12 mouse cellular contexts compared by ENCODE assay signal in the genomic region with DNA sequence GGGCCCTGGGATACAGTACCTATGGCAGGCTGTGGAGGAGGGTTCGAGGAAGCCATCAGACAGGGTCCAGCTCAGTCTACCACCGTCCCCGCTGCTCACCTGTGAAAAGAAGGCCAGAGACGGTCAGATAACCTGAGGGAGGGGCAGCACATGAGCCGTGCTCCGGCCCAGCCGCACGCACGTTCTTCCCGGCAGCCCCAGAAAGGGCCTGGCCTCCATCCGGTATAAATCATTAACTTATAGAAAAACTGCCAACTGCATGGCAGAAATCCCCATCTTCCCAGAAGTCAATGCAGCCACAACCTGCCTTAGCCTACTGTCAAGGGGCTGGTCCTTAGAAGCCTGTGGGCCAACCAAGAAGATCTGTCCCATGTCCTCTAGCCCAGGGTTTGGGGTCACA. TPM values are rescaled to one million over a fixed set of nuclear protein-coding genes. Genes with fewer than 3 reads are reported as not detected.
DNase-seq lines count a peak whose midpoint lies in the region; ATAC-seq and TF ChIP-seq lines count a peak whose summit lies in the region.
"Had no signal": no experiment of that assay in that cellular context is flagged by ENCODE, and none has a peak within 500 bp of the region (broad histone marks: within the 10 kb centered on the region; RNA-seq: fewer than 3 reads in every experiment).

No protein-coding gene starts in this region.

- no peaks in the 10 kb centered on the region for H3K9me3 ChIP-seq in heart, embryonic 13.5 days
- H3K9me3 ChIP-seq in midbrain, embryonic 13.5 days = no peaks in the 10 kb centered on the region
- no peaks in the 10 kb centered on the region for H3K9me3 ChIP-seq in midbrain, embryonic 16.5 days (replicated peaks; ENCODE audit: control insufficient read depth, low read length, poor library complexity, severe bottlenecking)
- H3K9me3 ChIP-seq: midbrain, embryonic 12.5 days had no signal

- no peak for DNase-seq in heart, postnatal 14 days
- DNase-seq in kidney, postnatal 25 days = peak; percentile 52 to 77
- DNase-seq in frontal cortex, postnatal 14 days (ENCODE audit: low spot score in 2 of 2) = no peak
- DNase-seq in thymus, postnatal 14 days = no peak
- DNase-seq in layer of hippocampus, adult 2 months (ENCODE audit: low spot score in 2 of 2) = no peak
- DNase-seq: forebrain, postnatal 0 days; spleen, adult 18-20 months; thymus, postnatal 4 days had no signal

- peaks cover 17% of the 10 kb centered on the region for H3K36me3 ChIP-seq in heart, embryonic 13.5 days
- peaks cover 40% of the 10 kb centered on the region for H3K36me3 ChIP-seq in midbrain, embryonic 13.5 days
- H3K36me3 ChIP-seq in midbrain, embryonic 16.5 days (ENCODE audit: control insufficient read depth, insufficient read depth, low read length) = peaks cover 5% of the 10 kb centered on the region; the same call in 1 of the 2 replicates

- peak overlapping the region; percentile 67 for H3K9ac ChIP-seq in heart, embryonic 13.5 days
- H3K9ac ChIP-seq in midbrain, embryonic 13.5 days (replicated peaks) = no peak overlapping the region
- no peak overlapping the region for H3K9ac ChIP-seq in midbrain, embryonic 16.5 days (ENCODE audit: low read depth, low read length)
- H3K9ac ChIP-seq: forebrain, postnatal 0 days had no signal

- intact Hi-C loops in heart, postnatal 14 days (cut with DNase I) = loop anchor here (2.0 to 5.0 kb wide), 2 partner anchors 24 to 60 kb away; no protein-coding TSS in a partner anchor

- peaks cover 46% of the 10 kb centered on the region for H3K4me1 ChIP-seq in heart, embryonic 13.5 days
- H3K4me1 ChIP-seq in midbrain, embryonic 13.5 days (replicated peaks) = peaks cover 41% of the 10 kb centered on the region
- no peaks in the 10 kb centered on the region for H3K4me1 ChIP-seq in midbrain, embryonic 16.5 days (ENCODE audit: control insufficient read depth, insufficient read depth, low read length)

- H3K27me3 ChIP-seq in heart, embryonic 13.5 days (replicated peaks) = no peaks in the 10 kb centered on the region
- H3K27me3 ChIP-seq in midbrain, embryonic 13.5 days = no peaks in the 10 kb centered on the region
- H3K27me3 ChIP-seq in midbrain, embryonic 16.5 days (ENCODE audit: control insufficient read depth, insufficient read depth, low read depth, low read length) = no peaks in the 10 kb centered on the region
- H3K27me3 ChIP-seq: midbrain, embryonic 12.5 days had no signal

- H3K4me2 ChIP-seq in heart, embryonic 13.5 days = no peak overlapping the region
- H3K4me2 ChIP-seq in midbrain, embryonic 13.5 days (replicated peaks) = no peak overlapping the region
- no peak overlapping the region for H3K4me2 ChIP-seq in midbrain, embryonic 16.5 days (ENCODE audit: low read length)
- H3K4me2 ChIP-seq: midbrain, embryonic 12.5 days had no signal

- no peak for ATAC-seq in heart, embryonic 13.5 days (ENCODE audit: extremely low read depth, insufficient number of reproducible peaks, low FRiP score, low TSS enrichment)
- peak; percentile 13; the same call in 1 of the 2 replicates for ATAC-seq in midbrain, embryonic 13.5 days
- no peak for ATAC-seq in midbrain, embryonic 16.5 days
- ATAC-seq: forebrain, postnatal 0 days had no signal

- peak overlapping the region; percentile 82 for H3K27ac ChIP-seq in heart, embryonic 13.5 days (replicated peaks)
- H3K27ac ChIP-seq in midbrain, embryonic 13.5 days = peak overlapping the region; percentile 41; the same call in 1 of the 2 replicates
- H3K27ac ChIP-seq in midbrain, embryonic 16.5 days (ENCODE audit: low read length) = no peak overlapping the region
- no peak overlapping the region; the same call in 1 of the 2 replicates for H3K27ac ChIP-seq in layer of hippocampus, adult 2 months

- H3K4me3 ChIP-seq in heart, embryonic 13.5 days = no peak overlapping the region
- H3K4me3 ChIP-seq in midbrain, embryonic 13.5 days (replicated peaks) = no peak overlapping the region
- no peak overlapping the region for H3K4me3 ChIP-seq in midbrain, embryonic 16.5 days (ENCODE audit: low read depth, low read length)
- no peak overlapping the region for H3K4me3 ChIP-seq in layer of hippocampus, adult 2 months
- H3K4me3 ChIP-seq: midbrain, embryonic 12.5 days had no signal

- 75% methylated on average over 11 of the region's 11 CpGs for WGBS in heart, embryonic 13.5 days
- WGBS in midbrain, embryonic 13.5 days = 95% methylated on average over 11 of the region's 11 CpGs
- WGBS in midbrain, embryonic 16.5 days = 92% methylated on average over 11 of the region's 11 CpGs

- TF ChIP-seq CTCF in layer of hippocampus, adult 2 months (conservative IDR thresholded peaks at IDR 0.05) = no peak

RNA-seq across cellular contexts. Expression of a gene that starts 48.9 kb away (rescaled TPM):
- 15.3 and 18.2 TPM in 2 replicates for polyA plus RNA-seq in heart, embryonic 13.5 days (2015; fragmentation: Nextera tagmentation; extraction: Ambion mirVana)
- 10 to 100 TPM; 62.5 TPM for total RNA-seq in heart, postnatal 14 days (2021)
- polyA plus RNA-seq in midbrain, embryonic 13.5 days (2015; fragmentation: Nextera tagmentation; extraction: Ambion mirVana) = 27.7 and 28.3 TPM in 2 replicates
- 24.5 and 27.8 TPM in 2 replicates for polyA plus RNA-seq in midbrain, embryonic 16.5 days (2015; fragmentation: Nextera tagmentation; extraction: Ambion mirVana)
- total RNA-seq in layer of hippocampus, adult 2 months (2021) = 10 to 100 TPM; 43.9 to 52.8 TPM

Comparison
In these comparisons a context has a peak if more than half of its experiments do, and no peak if none do; other contexts are left out.
1. H3K27ac ChIP-seq: peak in heart, embryonic 13.5 days (single experiment) and midbrain, embryonic 13.5 days (single experiment); none in midbrain, embryonic 16.5 days (single experiment) and layer of hippocampus, adult 2 months (single experiment).
2. DNase-seq: peak in kidney, postnatal 25 days (2 of 2); none in heart, postnatal 14 days (0 of 2), frontal cortex, postnatal 14 days (0 of 2), thymus, postnatal 14 days (single experiment) and layer of hippocampus, adult 2 months (0 of 2).